Mouse (Mus musculus) bone marrow, adult 2 months (tissue): ENCODE measurements at regions not wholly inside any gene's neighbourhood (a gene's known extent, or its start where the extent isn't known, plus 50 kb on each side); places are given as distances from the start of the nearest gene placed in this dataset.

Experiments used
- CTCF ChIP-seq: fragments of 200-500 bp; IDR thresholded peaks from 2 replicates; pipeline ENCODE4 v1.5.1; 2011; ENCODE audit warnings: low read length, control low read depth; ENCODE audit not compliant: control insufficient read depth, insufficient read depth
- POLR2A ChIP-seq: fragments of 200-500 bp; IDR thresholded peaks from 2 replicates; pipeline ENCODE4 v1.6.1; 2011; ENCODE audit warnings: low read depth, mild to moderate bottlenecking, control low read depth, low read length, borderline replicate concordance; ENCODE audit not compliant: control insufficient read depth

DNA sequence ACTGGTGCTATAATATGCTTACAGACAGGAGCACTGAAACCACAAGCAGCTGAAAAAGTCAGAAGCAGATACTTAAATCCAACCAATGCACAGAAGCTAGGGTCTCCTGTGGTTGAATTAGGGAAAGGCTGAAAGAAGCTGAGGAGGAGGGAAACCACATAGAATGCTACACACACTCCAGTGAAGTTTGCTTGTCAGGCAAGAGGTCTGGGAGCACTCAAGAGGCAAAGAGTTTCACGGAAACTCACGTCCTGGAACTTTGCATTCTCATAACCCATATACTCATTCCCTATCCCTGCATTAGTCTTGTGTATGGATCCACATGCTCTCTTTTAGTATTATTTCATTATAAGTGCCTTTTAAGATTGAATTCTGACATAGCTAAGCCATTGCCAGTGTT lies 1316.7 kb upstream of the Tacstd2 start:
- TF ChIP-seq CTCF (no peak), POLR2A (no peak)
